Mouse (Mus musculus) ES-E14 (cell line): ENCODE measurements around the gene Tmem200a. TPM values are rescaled to one million over a fixed set of nuclear protein-coding genes. Genes with fewer than 3 reads are reported as not detected.

ENCODE experiments used
- DNase-seq: peaks from one replicate; pipeline ENCODE4 v3.0.0-alpha.2; 2013; ENCODE audit warnings: low read depth, low spot score
- H3K27ac ChIP-seq: 2 replicates; pipeline ENCODE4 v1.5.1; 2012; ENCODE audit warnings: low read depth, mild to moderate bottlenecking, low read length, moderate library complexity, mixed read lengths; ENCODE audit not compliant: poor library complexity, insufficient read depth, severe bottlenecking
- H3K36me3 ChIP-seq: 2 replicates; pipeline ENCODE4 v1.6.1; 2012; ENCODE audit warnings: mild to moderate bottlenecking, low read length, moderate library complexity, mixed read lengths; ENCODE audit not compliant: control insufficient read depth, poor library complexity, insufficient read depth, severe bottlenecking
- H3K4me1 ChIP-seq, 2 experiments: fragments of 150-350 bp in 1 of 2; sonication (generic) in 1 of 2; 2 replicates each; pipeline ENCODE4 v1.6.1; 2012; ENCODE audit warnings: low read length in 2 of 2, mild to moderate bottlenecking in 1 of 2, mixed read lengths in 1 of 2; ENCODE audit not compliant: control insufficient read depth in 2 of 2, insufficient read depth in 2 of 2, poor library complexity in 1 of 2
- H3K4me3 ChIP-seq, 2 experiments: fragments of 150-350 bp in 1 of 2; sonication (generic) in 1 of 2; 2 replicates each; pipeline ENCODE4 v1.5.1; 2012; ENCODE audit warnings: low read length in 2 of 2, low read depth in 1 of 2, mild to moderate bottlenecking in 1 of 2, mixed read lengths in 1 of 2; ENCODE audit not compliant: insufficient read depth in 1 of 2, poor library complexity in 1 of 2, severe bottlenecking in 1 of 2
- H3K9ac ChIP-seq: 2 replicates; pipeline ENCODE4 v1.6.1; 2012; ENCODE audit warnings: low read depth, mild to moderate bottlenecking, low read length, mixed read lengths; ENCODE audit not compliant: poor library complexity, insufficient read depth, severe bottlenecking
- H3K9me3 ChIP-seq: fragments of 150-350 bp; sonication (generic); 2 replicates; pipeline ENCODE4 v1.6.1; 2012; ENCODE audit warnings: low read depth, mild to moderate bottlenecking, low read length; ENCODE audit not compliant: control insufficient read depth, insufficient read depth
- CHD2 ChIP-seq: IDR thresholded peaks from 2 replicates; pipeline ENCODE4 v1.6.1; 2014; ENCODE audit warnings: mild to moderate bottlenecking, low read depth, low read length, inconsistent platforms
- HCFC1 ChIP-seq: IDR thresholded peaks from 2 replicates; pipeline ENCODE4 v1.6.1; 2012; ENCODE audit warnings: low read length, inconsistent platforms, borderline replicate concordance; ENCODE audit not compliant: insufficient read depth
- MAFK ChIP-seq: IDR thresholded peaks from 2 replicates; pipeline ENCODE4 v1.6.1; 2014; ENCODE audit warnings: mild to moderate bottlenecking, low read depth, low read length, inconsistent platforms; ENCODE audit not compliant: insufficient read depth
- ZC3H11A ChIP-seq: IDR thresholded peaks from 2 replicates; pipeline ENCODE4 v1.6.1; 2012; ENCODE audit warnings: low read depth, mild to moderate bottlenecking, inconsistent platforms, low read length, borderline replicate concordance
- ZNF384 ChIP-seq: IDR thresholded peaks from 2 replicates; pipeline ENCODE4 v1.6.1; 2012; ENCODE audit warnings: low read depth, low read length, inconsistent platforms
- in situ Hi-C, 2 experiments: fragments of 600-800 bp; cut with MboI; formaldehyde crosslinking; loops; one replicate each; pipeline ENCODE4 v1.15.1; 2025; ENCODE audit warnings: low sequenced_read_pairs in 2 of 2, inconsistent platforms in 1 of 2; ENCODE audit not compliant: unreplicated experiment in 2 of 2
- total RNA-seq: library from RNA; depleted of rRNA; stranded (reverse); fragments of 300-350 nt; gene quantifications from 2 replicates; pipeline ENCODE4 v1.2.3, GENCODE M21; 2012

The Tmem200a gene
- total RNA-seq, 1 experiment = 1.9 TPM

GRCm38 (mm10) chr10:26076949-26077348, 1.9 kb downstream of the Tmem200a start:
- H3K4me3 ChIP-seq = no peak overlapping the region
- in situ Hi-C loops = loop anchor here in 1 of 2 experiments (25.0 kb wide), 1 partner anchor 390 kb away; no protein-coding TSS in a partner anchor
- H3K9me3 ChIP-seq = no peaks in the 10 kb centered on the region

GRCm38 (mm10) chr10:26071986-26072385, 6.9 kb downstream of the Tmem200a start:
- DNase-seq = no peak
- Histone ChIP-seq H3K4me1 (no peaks in the 10 kb centered on the region), H3K9me3 (no peaks in the 10 kb centered on the region), H3K4me3 (no peak overlapping the region), H3K9ac (no peak overlapping the region), H3K36me3 (no peaks in the 10 kb centered on the region), H3K27ac (no peak overlapping the region)
- in situ Hi-C loops = loop anchor here in 1 of 2 experiments (25.0 kb wide), 1 partner anchor 810 kb away; no protein-coding TSS in a partner anchor
- no peak for TF ChIP-seq ZC3H11A
- TF ChIP-seq CHD2 = no peak
- no peak for TF ChIP-seq ZNF384
- TF ChIP-seq MAFK = no peak

More at GRCm38 (mm10) chr10:26076949-26077348, 1.9 kb downstream of the Tmem200a start:
- no peak for DNase-seq
- H3K27ac ChIP-seq = no peak overlapping the region
- H3K9ac ChIP-seq = no peak overlapping the region
- H3K36me3 ChIP-seq = no peaks in the 10 kb centered on the region
- H3K4me1 ChIP-seq = no peaks in the 10 kb centered on the region
- TF ChIP-seq HCFC1 (no peak), ZC3H11A (no peak), MAFK (no peak), CHD2 (no peak), ZNF384 (no peak)

GRCm38 (mm10) chr10:26063071-26063470, 15.8 kb downstream of the Tmem200a start:
- no peak for TF ChIP-seq ZNF384
- no peak for TF ChIP-seq ZC3H11A
- TF ChIP-seq MAFK = no peak
- TF ChIP-seq CHD2 = no peak
- no peak for TF ChIP-seq HCFC1

GRCm38 (mm10) chr10:26059662-26060307, 19.1 kb downstream of the Tmem200a start:
- H3K4me3 ChIP-seq = no peak overlapping the region
- H3K4me1 ChIP-seq = no peaks in the 10 kb centered on the region
- in situ Hi-C loops = loop anchor here in 1 of 2 experiments (25.0 kb wide), 1 partner anchor 797 kb away; no protein-coding TSS in a partner anchor
- no peak overlapping the region for H3K9ac ChIP-seq
- no peaks in the 10 kb centered on the region for H3K9me3 ChIP-seq
- no peak for TF ChIP-seq ZC3H11A
- TF ChIP-seq HCFC1 = no peak
- no peak for TF ChIP-seq ZNF384
- no peak for TF ChIP-seq CHD2
- TF ChIP-seq MAFK = no peak
- DNase-seq = no peak
- no peak overlapping the region for H3K27ac ChIP-seq
- H3K36me3 ChIP-seq = no peaks in the 10 kb centered on the region

More at GRCm38 (mm10) chr10:26063071-26063470, 15.8 kb downstream of the Tmem200a start:
- no peaks in the 10 kb centered on the region for H3K9me3 ChIP-seq
- no peak overlapping the region for H3K4me3 ChIP-seq
- DNase-seq = no peak
- no peak overlapping the region for H3K9ac ChIP-seq
- H3K4me1 ChIP-seq = no peaks in the 10 kb centered on the region
- H3K36me3 ChIP-seq = no peaks in the 10 kb centered on the region
- in situ Hi-C loops = loop anchor here in 1 of 2 experiments (25.0 kb wide), 1 partner anchor 801 kb away; no protein-coding TSS in a partner anchor
- no peak overlapping the region for H3K27ac ChIP-seq
